Comparison of ENCODE assay signal across 8 mouse cellular contexts in the genomic region with DNA sequence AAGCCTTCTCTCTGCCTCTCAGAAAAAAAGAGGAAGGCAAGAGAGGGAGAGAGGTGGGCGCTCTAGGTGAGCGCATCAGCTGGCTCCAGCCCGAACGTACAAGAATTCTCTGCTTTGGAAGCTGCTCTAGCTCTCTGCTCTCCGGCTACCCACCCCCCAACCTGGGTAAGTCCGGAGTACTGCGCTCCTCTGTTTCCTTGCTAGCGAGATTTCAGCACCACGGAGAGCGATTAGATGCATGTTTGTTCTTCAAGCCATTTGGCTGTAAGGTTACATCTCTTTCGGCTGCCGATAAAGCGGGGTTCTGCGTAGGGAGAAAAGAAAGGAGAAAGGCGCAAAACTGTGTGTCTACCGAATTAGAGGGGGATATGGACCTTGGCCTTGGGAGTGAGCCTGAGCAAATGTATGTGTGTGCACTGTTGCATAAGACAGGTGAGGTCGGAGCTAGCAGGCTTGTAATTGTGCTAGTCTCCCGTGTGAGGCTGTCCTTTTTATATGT. TPM values are rescaled to one million over a fixed set of nuclear protein-coding genes. Genes with fewer than 3 reads are reported as not detected.
DNase-seq lines count a peak whose midpoint lies in the region; ATAC-seq lines count a peak whose summit lies in the region.

No protein-coding gene starts in this region.

- DNase-seq in Muller cell, postnatal 12 days (ENCODE audit: inconsistent ontology term), result peak; percentile 76
- DNase-seq in brain, embryonic 18.5 days (ENCODE audit: low read depth, low spot score), result peak; percentile 37
- peak; percentile 7 for DNase-seq in fibroblast of lung, adult 2 months (ENCODE audit: low read depth)
- peak; percentile 58 to 65 for DNase-seq in layer of hippocampus, postnatal 14 days (ENCODE audit: low spot score in 2 of 2)
- DNase-seq in lung, postnatal 25 days (ENCODE audit: low spot score), result peak; percentile 15
- DNase-seq in right cerebral cortex, adult 18-20 months, result peak; percentile 54

- peak; percentile 70 to 74 for ATAC-seq in hematopoietic stem cell, adult 5-6 weeks (replicated peaks in 1 of 2; ENCODE audit: insufficient read depth in 1 of 2, low FRiP score in 2 of 2, low TSS enrichment in 1 of 2, low read depth in 1 of 2, poor library complexity in 2 of 2, severe bottlenecking in 2 of 2)
- no peak for ATAC-seq in erythroid progenitor cell, adult 5-6 weeks (replicated peaks; ENCODE audit: low FRiP score, poor library complexity, severe bottlenecking)

RNA-seq across cellular contexts. Expression of gene Tnr, which starts 0.5 kb away (rescaled TPM):
- not detected in 2 replicates for total RNA-seq in hematopoietic stem cell, adult 5-6 weeks (2017)
- 100 to 1,000 TPM; 168 to 172 TPM for total RNA-seq in layer of hippocampus, postnatal 14 days (2021)
- not detected in 2 replicates for total RNA-seq in erythroid progenitor cell, adult 5-6 weeks (2015; ENCODE audit: low replicate concordance)
- total RNA-seq in erythroid progenitor cell, adult 5-6 weeks (2017; ENCODE audit: low replicate concordance), result not detected in 2 replicates

Comparison
In these comparisons a context has a peak if more than half of its experiments do, and no peak if none do; other contexts are left out.
1. DNase-seq: peak in every context shown above with its lines; median percentile 76 in Muller cell, postnatal 12 days; 62 in layer of hippocampus, postnatal 14 days; 54 in right cerebral cortex, adult 18-20 months; 37 in brain, embryonic 18.5 days; 15 in lung, postnatal 25 days; 7 in fibroblast of lung, adult 2 months.
2. RNA of gene Tnr, which starts 0.5 kb away (total RNA-seq): 168 to 172 TPM in layer of hippocampus, postnatal 14 days; not detected in hematopoietic stem cell, adult 5-6 weeks and not detected in erythroid progenitor cell, adult 5-6 weeks; every median in the first group is over 100 times any median in the second.